Mouse (Mus musculus): ENCODE results near the gene Apbb2.

- TF ChIP-seq POLR2A (IDR thresholded peaks at IDR 0.05; ENCODE audit: insufficient read length, low read depth) (no peak), POLR2AphosphoS2 (IDR thresholded peaks at IDR 0.05; ENCODE audit: insufficient read length, low read depth) (no peak), MAX (IDR thresholded peaks at IDR 0.05; ENCODE audit: low read depth) (no peak), TCF3 (IDR thresholded peaks at IDR 0.05; ENCODE audit: insufficient read length, low read depth) (no peak), MYOD1 (IDR thresholded peaks at IDR 0.05; ENCODE audit: control insufficient read depth in 1 of 3, insufficient read length in 2 of 3, low read depth in 2 of 3) (no peak), TCF12 (IDR thresholded peaks at IDR 0.05; ENCODE audit: insufficient read depth, poor library complexity, severe bottlenecking) (no peak), MYOG (IDR thresholded peaks at IDR 0.05; ENCODE audit: control insufficient read depth in 1 of 3, insufficient read depth in 1 of 3, insufficient read length in 2 of 3, low read depth in 2 of 3) (no peak), CEBPB (IDR thresholded peaks at IDR 0.05; ENCODE audit: insufficient read depth, poor library complexity, severe bottlenecking) (no peak)
Measured at GRCm38 (mm10) chr5:66498140-66498539, 120.4 kb downstream of the Apbb2 start.
